Mouse (Mus musculus) MEL (cell line): ENCODE data around the gene Tnip2. TPM values are rescaled to one million over a fixed set of nuclear protein-coding genes. Genes with fewer than 3 reads are reported as not detected.

Experiments
- DNase-seq: peaks from one replicate; pipeline ENCODE4 v3.0.0; 2011; ENCODE audit warnings: low read depth, low spot score
- H3K27ac ChIP-seq: 2 replicates; pipeline ENCODE4 v1.5.1; 2012; ENCODE audit warnings: low read depth, mild to moderate bottlenecking, control low read depth, low read length, moderate library complexity; ENCODE audit not compliant: control insufficient read depth
- H3K27me3 ChIP-seq, 2 experiments: fragments of 150-350 bp in 1 of 2; sonication (generic) in 1 of 2; 2 replicates each; pipeline ENCODE4 v1.6.1; 2012; ENCODE audit warnings: low read length in 2 of 2, mild to moderate bottlenecking in 2 of 2, improper control_type of control experiment in 1 of 2, moderate library complexity in 1 of 2; ENCODE audit not compliant: insufficient read depth in 2 of 2, control insufficient read depth in 1 of 2
- H3K36me3 ChIP-seq, 2 experiments: 2 replicates each; pipeline ENCODE4 v1.6.1; 2012 to 2014; ENCODE audit warnings: low read length in 2 of 2, improper control_type of control experiment in 1 of 2, inconsistent platforms in 1 of 2, mild to moderate bottlenecking in 1 of 2; ENCODE audit not compliant: insufficient read depth in 2 of 2, control insufficient read depth in 1 of 2
- H3K4me1 ChIP-seq, 2 experiments: fragments of 150-350 bp in 1 of 2; sonication (generic) in 1 of 2; 2 replicates each; pipeline ENCODE4 v1.6.1; 2012; ENCODE audit warnings: low read length in 2 of 2, improper control_type of control experiment in 1 of 2, mild to moderate bottlenecking in 1 of 2; ENCODE audit not compliant: insufficient read depth in 2 of 2, control insufficient read depth in 1 of 2
- H3K4me3 ChIP-seq, 2 experiments: fragments of 150-350 bp in 1 of 2; sonication (generic) in 1 of 2; 2 replicates each; pipeline ENCODE4 v1.5.1; 2012; ENCODE audit warnings: low read depth in 2 of 2, low read length in 2 of 2, mild to moderate bottlenecking in 2 of 2, moderate library complexity in 2 of 2, control low read depth in 1 of 2, improper control_type of control experiment in 1 of 2; ENCODE audit not compliant: control insufficient read depth in 1 of 2, insufficient read depth in 1 of 2
- H3K79me2 ChIP-seq: 2 replicates; pipeline ENCODE4 v1.6.1; 2012; ENCODE audit warnings: mild to moderate bottlenecking, low read length, moderate library complexity; ENCODE audit not compliant: control insufficient read depth, poor library complexity, insufficient read depth
- H3K9ac ChIP-seq: 2 replicates; pipeline ENCODE4 v1.6.1; 2012; ENCODE audit warnings: low read depth, mild to moderate bottlenecking, control low read depth, low read length, moderate library complexity; ENCODE audit not compliant: control insufficient read depth, poor library complexity, severe bottlenecking
- H3K9me3 ChIP-seq: fragments of 150-350 bp; sonication (generic); replicated peaks from 2 replicates; pipeline ENCODE4 v1.6.1; 2012; ENCODE audit warnings: mild to moderate bottlenecking, low read length, improper control_type of control experiment, moderate library complexity; ENCODE audit not compliant: insufficient read depth
- BHLHE40 ChIP-seq: IDR thresholded peaks from 2 replicates; pipeline ENCODE4 v1.6.1; 2012; ENCODE audit warnings: low read depth, mild to moderate bottlenecking, inconsistent platforms, low read length, improper control_type of control experiment, borderline replicate concordance
- CTCF ChIP-seq, 3 experiments: IDR thresholded peaks in 2 of 3; conservative IDR thresholded peaks in 1 of 3; 2 replicates each; pipeline ENCODE4 v1.5.1; 2011 to 2012; ENCODE audit warnings: low read length in 3 of 3, low read depth in 2 of 3, mild to moderate bottlenecking in 2 of 3, improper control_type of control experiment in 1 of 3, inconsistent platforms in 1 of 3, mixed read lengths in 1 of 3, moderate library complexity in 1 of 3; ENCODE audit not compliant: control insufficient read depth in 1 of 3, insufficient read depth in 1 of 3, poor library complexity in 1 of 3, severe bottlenecking in 1 of 3
- E2F4 ChIP-seq: IDR thresholded peaks from 2 replicates; pipeline ENCODE4 v1.6.1; 2011; ENCODE audit warnings: low read depth, low read length, improper control_type of control experiment, borderline replicate concordance
- ELF1 ChIP-seq: IDR thresholded peaks from 2 replicates; pipeline ENCODE4 v1.6.1; 2014; ENCODE audit warnings: low read depth, mild to moderate bottlenecking, inconsistent platforms, low read length, improper control_type of control experiment, moderate library complexity
- EP300 ChIP-seq, 2 experiments: IDR thresholded peaks; 2 replicates each; pipeline ENCODE4 v1.6.1; 2011; ENCODE audit warnings: improper control_type of control experiment in 2 of 2, low read length in 2 of 2, low read depth in 1 of 2, mild to moderate bottlenecking in 1 of 2
- GATA1 ChIP-seq: IDR thresholded peaks from 2 replicates; pipeline ENCODE4 v1.6.1; 2011; ENCODE audit warnings: low read depth, low read length, improper control_type of control experiment
- HCFC1 ChIP-seq: IDR thresholded peaks from 2 replicates; pipeline ENCODE4 v1.6.1; 2012; ENCODE audit warnings: low read depth, mild to moderate bottlenecking, inconsistent platforms, low read length, improper control_type of control experiment, moderate library complexity
- JUND ChIP-seq: IDR thresholded peaks from 2 replicates; pipeline ENCODE4 v1.6.1; 2011; ENCODE audit warnings: low read depth, mild to moderate bottlenecking, improper control_type of control experiment, low read length
- KAT2A ChIP-seq: conservative IDR thresholded peaks from 2 replicates; pipeline ENCODE4 v1.6.1; 2012; ENCODE audit warnings: low read depth, low read length, improper control_type of control experiment, inconsistent platforms
- MAFK ChIP-seq: IDR thresholded peaks from 2 replicates; pipeline ENCODE4 v1.6.1; 2011; ENCODE audit warnings: low read depth, mild to moderate bottlenecking, low read length, improper control_type of control experiment, borderline replicate concordance
- MAX ChIP-seq: IDR thresholded peaks from 2 replicates; pipeline ENCODE4 v1.6.1; 2011; ENCODE audit warnings: low read length, improper control_type of control experiment
- MAZ ChIP-seq: IDR thresholded peaks from 2 replicates; pipeline ENCODE4 v1.6.1; 2012; ENCODE audit warnings: low read depth, mild to moderate bottlenecking, inconsistent platforms, low read length, improper control_type of control experiment
- MEF2A ChIP-seq: IDR thresholded peaks from 2 replicates; pipeline ENCODE4 v1.6.1; 2014; ENCODE audit warnings: low read depth, mild to moderate bottlenecking, inconsistent platforms, low read length, improper control_type of control experiment; ENCODE audit not compliant: poor library complexity, insufficient replicate concordance, severe bottlenecking; ENCODE audit errors: extremely low read depth
- MYB ChIP-seq: IDR thresholded peaks from 2 replicates; pipeline ENCODE4 v1.6.1; 2011; ENCODE audit warnings: mild to moderate bottlenecking, low read depth, low read length, improper control_type of control experiment
- MYC ChIP-seq: IDR thresholded peaks from 2 replicates; pipeline ENCODE4 v1.6.1; 2011; ENCODE audit warnings: low read depth, mild to moderate bottlenecking, low read length, improper control_type of control experiment, moderate library complexity
- NRF1 ChIP-seq: IDR thresholded peaks from 2 replicates; pipeline ENCODE4 v1.6.1; 2014; ENCODE audit warnings: low read depth, mild to moderate bottlenecking, inconsistent platforms, low read length, improper control_type of control experiment, moderate library complexity; ENCODE audit not compliant: poor library complexity, insufficient read depth, severe bottlenecking
- POLR2AphosphoS2 ChIP-seq: IDR thresholded peaks from 2 replicates; pipeline ENCODE4 v1.6.1; 2011; ENCODE audit warnings: low read length, improper control_type of control experiment
- RAD21 ChIP-seq: IDR thresholded peaks from 2 replicates; pipeline ENCODE4 v1.6.1; 2011; ENCODE audit warnings: mild to moderate bottlenecking, low read depth, low read length, improper control_type of control experiment
- RCOR1 ChIP-seq: IDR thresholded peaks from 2 replicates; pipeline ENCODE4 v1.6.1; 2012; ENCODE audit warnings: low read depth, mild to moderate bottlenecking, inconsistent platforms, low read length, improper control_type of control experiment
- SMC3 ChIP-seq: IDR thresholded peaks from 2 replicates; pipeline ENCODE4 v1.6.1; 2011; ENCODE audit warnings: low read depth, low read length, improper control_type of control experiment
- TAL1 ChIP-seq: IDR thresholded peaks from 2 replicates; pipeline ENCODE4 v1.6.1; 2012; ENCODE audit warnings: mild to moderate bottlenecking, inconsistent platforms, low read length, moderate library complexity, mixed read lengths
- TCF12 ChIP-seq: IDR thresholded peaks from 2 replicates; pipeline ENCODE4 v1.6.1; 2014; ENCODE audit warnings: low read depth, mild to moderate bottlenecking, inconsistent platforms, low read length, improper control_type of control experiment, moderate library complexity
- UBTF ChIP-seq: IDR thresholded peaks from 2 replicates; pipeline ENCODE4 v1.6.1; 2012; ENCODE audit warnings: low read depth, mild to moderate bottlenecking, inconsistent platforms, low read length, improper control_type of control experiment, moderate library complexity, borderline replicate concordance; ENCODE audit not compliant: insufficient read depth
- USF1 ChIP-seq: IDR thresholded peaks from 2 replicates; pipeline ENCODE4 v1.6.1; 2014; ENCODE audit warnings: low read depth, mild to moderate bottlenecking, inconsistent platforms, low read length, improper control_type of control experiment, moderate library complexity
- USF2 ChIP-seq, 2 experiments: IDR thresholded peaks; 2 replicates each; pipeline ENCODE4 v1.6.1; 2011 to 2012; ENCODE audit warnings: improper control_type of control experiment in 2 of 2, low read length in 2 of 2, borderline replicate concordance in 1 of 2, inconsistent platforms in 1 of 2, low read depth in 1 of 2, mild to moderate bottlenecking in 1 of 2; ENCODE audit not compliant: insufficient read depth in 1 of 2
- ZC3H11A ChIP-seq: IDR thresholded peaks from 2 replicates; pipeline ENCODE4 v1.6.1; 2012; ENCODE audit warnings: low read depth, mild to moderate bottlenecking, inconsistent platforms, low read length, improper control_type of control experiment
- ZKSCAN1 ChIP-seq: IDR thresholded peaks from 2 replicates; pipeline ENCODE4 v1.6.1; 2012; ENCODE audit warnings: low read depth, mild to moderate bottlenecking, inconsistent platforms, low read length, improper control_type of control experiment, moderate library complexity
- ZNF384 ChIP-seq: IDR thresholded peaks from 2 replicates; pipeline ENCODE4 v1.6.1; 2012; ENCODE audit warnings: low read depth, mild to moderate bottlenecking, inconsistent platforms, low read length, improper control_type of control experiment
- polyA plus RNA-seq, 2 experiments: library from polyadenylated mRNA; stranded (reverse) in 1 of 2; unstranded in 1 of 2; fragments of >175 nt in 1 of 2; fragments of >200 nt in 1 of 2; gene quantifications; 2 replicates each; pipeline versions ENCODE4 v1.2.1 to v1.2.4; 2012; ENCODE audit warnings: low replicate concordance in 2 of 2, low read depth in 1 of 2; ENCODE audit not compliant: insufficient read length in 2 of 2, insufficient read depth in 1 of 2, missing spikeins in 1 of 2
- total RNA-seq: library from RNA; depleted of rRNA; stranded (reverse); fragments of 300-350 nt; gene quantifications from 2 replicates; pipeline ENCODE4 v1.2.3, GENCODE M21; 2012

Gene Tnip2
- total and polyA plus RNA-seq, 3 experiments, result 27.0 to 89.4 (median 30.6) TPM

DNA sequence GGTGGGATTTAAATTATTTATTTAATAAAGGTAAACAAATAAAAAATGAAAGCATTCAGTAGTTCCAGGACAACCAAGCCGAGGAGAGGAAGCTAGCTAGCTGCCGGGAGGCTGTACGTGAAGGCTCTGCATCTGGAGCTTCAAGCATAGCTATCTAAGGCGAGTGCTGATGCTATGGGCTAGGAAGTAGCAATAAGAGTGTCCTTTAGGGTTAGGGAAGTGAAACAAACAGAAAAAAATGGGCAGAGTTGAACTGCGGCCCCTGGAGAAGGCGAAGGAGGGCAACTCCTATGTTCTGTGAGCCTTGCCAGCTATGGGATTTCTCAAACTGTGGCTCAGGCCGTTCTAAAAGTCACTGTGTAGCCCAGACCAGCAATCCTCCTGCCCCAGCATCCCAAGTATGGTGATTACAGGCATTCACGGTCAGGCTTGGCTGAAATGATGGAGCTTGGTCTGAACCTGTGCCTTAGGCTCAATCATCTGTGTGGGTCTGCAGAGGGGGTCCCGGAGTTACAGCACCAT is 5.7 kb upstream of the Tnip2 start:
- TF ChIP-seq NRF1 (no peak), ELF1 (no peak), CTCF (IDR thresholded peaks at IDR 0.05 in 2 of 3, conservative IDR thresholded peaks at IDR 0.05 in 1 of 3; ENCODE audit: control insufficient read depth in 1 of 3, insufficient read depth in 1 of 3, low read depth in 2 of 3, low read length in 3 of 3, poor library complexity in 1 of 3, severe bottlenecking in 1 of 3) (no peak), MAZ (no peak), MYC (no peak), MAX (no peak), ZC3H11A (no peak), MYB (no peak), MAFK (no peak), RAD21 (no peak), KAT2A (no peak)
- Histone ChIP-seq H3K27ac (no peak overlapping the region), H3K4me1 (peaks cover 18 to 28% of the 10 kb centered on the region in 2 experiments), H3K9me3 (no peaks in the 10 kb centered on the region), H3K36me3 (peaks cover 0 to 28% of the 10 kb centered on the region in 2 experiments; a peak in 2 of 4 replicates), H3K79me2 (no peaks in the 10 kb centered on the region), H3K27me3 (no peaks in the 10 kb centered on the region), H3K9ac (no peak overlapping the region), H3K4me3 (no peak overlapping the region)
- no peak for DNase-seq

DNA sequence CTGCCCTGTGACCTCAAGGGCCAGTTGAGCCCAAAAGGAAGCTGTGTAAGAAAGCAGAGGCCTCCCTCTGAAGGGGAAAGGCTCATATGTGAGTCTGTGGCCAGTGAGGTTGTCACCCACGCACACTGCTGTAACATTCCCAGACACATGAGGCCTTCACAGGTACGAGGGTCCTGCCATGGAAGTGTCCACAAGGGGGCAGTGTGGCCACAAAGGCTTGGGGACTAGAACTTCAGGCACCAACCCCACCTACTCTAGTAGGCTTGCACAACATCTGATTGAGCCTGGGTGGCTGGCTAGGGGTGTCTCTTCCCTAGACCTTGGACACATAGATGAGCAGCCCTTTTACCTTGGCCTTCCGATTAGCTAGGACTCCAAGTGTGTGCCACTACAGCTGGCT is 4.1 kb upstream of the Tnip2 start:
- Histone ChIP-seq H3K9me3 (no peaks in the 10 kb centered on the region), H3K36me3 (peaks cover 0 to 28% of the 10 kb centered on the region in 2 experiments; a peak in 2 of 4 replicates), H3K79me2 (peaks cover 8% of the 10 kb centered on the region), H3K4me1 (peaks cover 20 to 33% of the 10 kb centered on the region in 2 experiments), H3K9ac (peak overlapping the region; percentile 40), H3K4me3 (no peak overlapping the region), H3K27ac (no peak overlapping the region), H3K27me3 (no peaks in the 10 kb centered on the region)
- DNase-seq, result peak; percentile 95
- TF ChIP-seq RAD21 (peak; percentile 92), GATA1 (no peak), POLR2AphosphoS2 (no peak), USF2 (IDR thresholded peaks at IDR 0.05; ENCODE audit: borderline replicate concordance in 1 of 2, insufficient read depth in 1 of 2, low read depth in 1 of 2, low read length in 2 of 2) (no peak), TCF12 (peak; percentile 18; the same call in 1 of the 2 replicates), MEF2A (0 out of 2 replicates have a peak, but pooled peaks have one; percentile 17), MAFK (no peak), ZNF384 (0 out of 2 replicates have a peak, but pooled peaks have one; percentile 24), HCFC1 (0 out of 2 replicates have a peak, but pooled peaks have one; percentile 23), MAZ (no peak), EP300 (IDR thresholded peaks at IDR 0.05; ENCODE audit: low read depth in 1 of 2, low read length in 2 of 2) (no peak), BHLHE40 (no peak), ELF1 (no peak), ZKSCAN1 (0 out of 2 replicates have a peak, but pooled peaks have one; percentile 18), ZC3H11A (peak; percentile 93), RCOR1 (0 out of 2 replicates have a peak, but pooled peaks have one; percentile 21), UBTF (no peak), E2F4 (no peak), JUND (no peak), MYC (peak; percentile 85), USF1 (peak; percentile 44; the same call in 1 of the 2 replicates), TAL1 (no peak), SMC3 (peak; percentile 98)
